Mouse (Mus musculus) spleen, adult 2 months (tissue): ENCODE measurements around the gene Olfr1297. TPM values are rescaled to one million over a fixed set of nuclear protein-coding genes. Genes with fewer than 3 reads are reported as not detected.

Experiments used
- DNase-seq, 2 experiments: peaks; one replicate each; pipeline versions ENCODE4 v3.0.0 to v3.0.0-alpha.2; 2012 to 2021; ENCODE audit warnings: low spot score in 2 of 2, low read depth in 1 of 2
- H3K27ac ChIP-seq: fragments of 200-500 bp; 2 replicates; pipeline ENCODE4 v1.5.1; 2012; ENCODE audit warnings: low read length, inconsistent platforms; ENCODE audit not compliant: insufficient read depth
- H3K27me3 ChIP-seq: fragments of 200-500 bp; 2 replicates; pipeline ENCODE4 v1.6.1; 2012; ENCODE audit warnings: mild to moderate bottlenecking, moderate library complexity, low read length, inconsistent platforms; ENCODE audit not compliant: control insufficient read depth, insufficient read depth
- H3K36me3 ChIP-seq: fragments of 200-500 bp; 2 replicates; pipeline ENCODE4 v1.6.1; 2012; ENCODE audit warnings: mild to moderate bottlenecking, low read length, inconsistent platforms; ENCODE audit not compliant: control insufficient read depth, insufficient read depth
- H3K4me1 ChIP-seq: fragments of 200-500 bp; 2 replicates; pipeline ENCODE4 v1.6.1; 2011; ENCODE audit warnings: inconsistent platforms; ENCODE audit not compliant: control insufficient read depth, insufficient read depth, insufficient read length
- H3K4me3 ChIP-seq: fragments of 200-500 bp; 2 replicates; pipeline ENCODE4 v1.5.1; 2011; ENCODE audit warnings: mild to moderate bottlenecking, inconsistent platforms; ENCODE audit not compliant: insufficient read depth, insufficient read length; ENCODE audit errors: extremely low read depth
- CTCF ChIP-seq: fragments of 200-500 bp; IDR thresholded peaks from 2 replicates; pipeline ENCODE4 v1.5.1; 2011; ENCODE audit warnings: mild to moderate bottlenecking, inconsistent platforms; ENCODE audit not compliant: insufficient read depth, insufficient read length, insufficient replicate concordance; ENCODE audit errors: extremely low read depth
- POLR2A ChIP-seq: fragments of 200-500 bp; IDR thresholded peaks from 2 replicates; pipeline ENCODE4 v1.6.1; 2011; ENCODE audit warnings: low read depth, low read length, inconsistent platforms
- WGBS: fragments of 180-500 bp; shearing (Covaris S2); methylation state at CpG from one replicate; pipeline ENCODE4 v1.1.7; 2018; 5-methylcytosine and 5-hydroxymethylcytosine counted together
- polyA plus RNA-seq: library from polyadenylated mRNA; depleted of rRNA; stranded (reverse); fragments of >200 nt; gene quantifications from 2 replicates; pipeline ENCODE4 v1.2.3, GENCODE M21; 2012; rRNA removed

Gene Olfr1297
- polyA plus RNA-seq = not detected in 2 replicates

GRCm38 (mm10) chr2:111626397-111626796 lies at the start of gene Olfr1297:
Olfr1297 (minus strand) TSS chr2:111626497.
- DNase-seq = no peak
- Histone ChIP-seq H3K4me1 (no peaks in the 10 kb centered on the region), H3K36me3 (no peaks in the 10 kb centered on the region), H3K27me3 (no peaks in the 10 kb centered on the region), H3K4me3 (no peak within 1 kb of the TSS), H3K27ac (no peak within 1 kb of the TSS)
- TF ChIP-seq POLR2A (no peak), CTCF (no peak)
- 78% methylated on average over 1 of the region's 1 CpGs for WGBS

DNA sequence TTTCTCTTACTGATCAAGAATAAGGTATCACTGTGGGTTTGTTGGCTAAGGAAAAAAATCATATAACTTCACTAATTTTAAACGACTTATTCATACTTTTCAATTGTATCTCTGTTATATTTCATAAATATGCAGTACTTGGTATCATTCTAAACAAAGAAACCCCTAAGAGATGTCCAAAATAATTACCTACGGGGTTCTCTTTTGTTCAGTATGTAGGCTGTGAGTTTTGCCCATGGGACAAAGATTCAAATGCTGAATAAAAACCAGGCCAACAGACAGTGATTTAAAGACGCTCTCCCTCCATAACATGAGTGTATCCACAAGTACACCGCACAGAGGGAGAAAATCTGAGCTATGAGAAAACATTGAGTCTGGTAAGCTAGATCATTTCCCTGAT lies 34.8 kb upstream of the Olfr1297 start, which contains the start of gene Olfr1299:
Gene Olfr1299, plus strand, starts transcription at position 301 of the 400 bp plus-strand sequence.
- no peaks in the 10 kb centered on the region for H3K4me1 ChIP-seq
- no peaks in the 10 kb centered on the region for H3K27me3 ChIP-seq
- no peaks in the 10 kb centered on the region for H3K36me3 ChIP-seq
- TF ChIP-seq CTCF (no peak), POLR2A (no peak)
- H3K27ac ChIP-seq = no peak within 1 kb of the TSS
- DNase-seq = no peak
- WGBS = 72% methylated on average over 4 of the region's 4 CpGs
- H3K4me3 ChIP-seq = no peak within 1 kb of the TSS

DNA sequence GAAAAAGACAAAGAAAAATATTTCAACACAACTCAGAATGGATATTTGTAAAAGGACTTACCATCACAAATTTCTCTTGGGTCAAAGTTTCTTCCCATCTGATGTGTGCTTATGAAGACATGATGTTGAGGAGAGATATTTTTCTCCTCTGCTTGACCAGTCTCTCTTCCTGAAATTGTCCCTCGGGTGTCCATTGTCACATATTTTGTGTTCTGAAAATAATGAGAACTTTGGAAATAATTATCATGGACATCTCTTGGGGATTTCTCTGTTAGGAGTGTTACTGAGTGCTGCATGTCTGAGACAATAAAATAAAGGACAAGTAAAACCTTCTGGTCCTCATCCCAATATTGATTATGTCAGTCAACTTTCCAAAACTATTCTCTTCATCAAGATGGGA lies 22.8 kb upstream of the Olfr1297 start, which contains the start of gene Olfr1298:
Gene Olfr1298, minus strand, starts transcription at position 101 of the 400 bp plus-strand sequence.
- H3K36me3 ChIP-seq = no peaks in the 10 kb centered on the region
- WGBS = 82% methylated on average over 1 of the region's 1 CpGs
- no peak for TF ChIP-seq CTCF
- no peak for TF ChIP-seq POLR2A
- no peak within 1 kb of the TSS for H3K4me3 ChIP-seq
- no peak within 1 kb of the TSS for H3K27ac ChIP-seq
- H3K4me1 ChIP-seq = no peaks in the 10 kb centered on the region
- no peak for DNase-seq
- H3K27me3 ChIP-seq = no peaks in the 10 kb centered on the region

DNA sequence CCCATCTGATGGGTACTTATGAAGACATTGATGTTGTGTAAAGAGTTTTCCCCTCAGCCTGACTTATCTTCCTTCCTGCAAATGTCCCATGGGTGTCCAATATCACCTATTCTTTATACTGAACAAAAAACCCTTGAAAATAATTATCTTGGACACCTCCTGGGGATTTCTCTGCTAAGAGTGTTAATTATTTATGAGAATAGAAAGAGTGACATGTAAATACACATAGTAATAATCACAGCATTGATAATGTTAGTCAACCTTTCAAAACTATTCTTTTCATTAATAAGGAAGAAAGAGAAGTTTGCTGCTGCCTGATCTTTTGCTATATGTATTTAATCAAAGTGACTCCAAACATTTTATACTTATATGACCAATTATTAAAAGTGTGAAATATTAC lies 56.7 kb downstream of the Olfr1297 start, which contains the start of gene Olfr1295:
Gene Olfr1295, minus strand, starts transcription at position 101 of the 400 bp plus-strand sequence.
- DNase-seq = no peak
- no peak for TF ChIP-seq CTCF
- no peak for TF ChIP-seq POLR2A
- H3K27me3 ChIP-seq = no peaks in the 10 kb centered on the region
- no peaks in the 10 kb centered on the region for H3K4me1 ChIP-seq
- H3K36me3 ChIP-seq = no peaks in the 10 kb centered on the region
- no peak within 1 kb of the TSS for H3K27ac ChIP-seq
- H3K4me3 ChIP-seq = no peak within 1 kb of the TSS

Other genes with a start within 250 kb of the Olfr1297 start
- not detected in 2 replicates for gene Olfr1286, start 203.4 kb downstream of the Olfr1297 start, polyA plus RNA-seq
- not detected in 2 replicates for gene Olfr1287, start 177.4 kb downstream of the Olfr1297 start, polyA plus RNA-seq
- not detected in 2 replicates for gene Olfr1288, start 152.4 kb downstream of the Olfr1297 start, polyA plus RNA-seq
- not detected in 2 replicates for gene Olfr1289, start 145.7 kb downstream of the Olfr1297 start, polyA plus RNA-seq
- not detected in 2 replicates for gene Olfr1290, start 132.7 kb downstream of the Olfr1297 start, polyA plus RNA-seq
- gene Olfr1291-ps1, start 129.3 kb downstream of the Olfr1297 start, polyA plus RNA-seq = not detected in 2 replicates
- not detected in 2 replicates for gene Olfr1293-ps, start 101.3 kb downstream of the Olfr1297 start, polyA plus RNA-seq
- not detected in 2 replicates for gene Olfr1294, start 86.2 kb downstream of the Olfr1297 start, polyA plus RNA-seq
- gene Olfr1295, start 56.8 kb downstream of the Olfr1297 start, polyA plus RNA-seq = not detected in 2 replicates
- gene Olfr1298, start 22.7 kb upstream of the Olfr1297 start, polyA plus RNA-seq = not detected in 2 replicates
- gene Olfr1299, start 34.9 kb upstream of the Olfr1297 start, polyA plus RNA-seq = not detected in 2 replicates
- gene Olfr1301, start 124.5 kb upstream of the Olfr1297 start, polyA plus RNA-seq = not detected in 2 replicates
- not detected in 2 replicates for gene Olfr1302, start 150.9 kb upstream of the Olfr1297 start, polyA plus RNA-seq
- not detected in 2 replicates for gene Olfr1303, start 193.8 kb upstream of the Olfr1297 start, polyA plus RNA-seq